19 mouse cellular contexts compared by ENCODE assay signal in the genomic region with DNA sequence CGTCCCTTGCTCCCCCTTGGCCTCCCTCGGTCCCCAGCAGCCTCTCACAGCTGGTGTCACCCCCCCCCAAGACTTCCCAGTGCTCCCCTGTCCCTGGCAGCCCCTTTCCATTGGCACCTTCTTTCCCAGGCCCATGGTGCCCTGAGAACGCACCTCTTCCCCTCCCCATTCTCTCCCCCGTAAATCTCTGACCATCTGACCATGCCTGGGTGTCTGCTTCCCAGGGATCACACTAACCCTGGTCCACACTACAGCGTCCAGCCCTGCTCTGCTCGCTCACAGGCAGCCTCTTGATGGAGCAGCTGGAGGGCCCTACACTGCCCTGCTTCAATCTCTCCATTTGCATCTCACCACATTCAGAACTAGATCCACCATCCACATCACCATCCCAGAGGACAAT. TPM values are rescaled to one million over a fixed set of nuclear protein-coding genes. Genes with fewer than 3 reads are reported as not detected.
DNase-seq lines count a peak whose midpoint lies in the region; ATAC-seq and TF ChIP-seq lines count a peak whose summit lies in the region.
"Had no signal": no experiment of that assay in that cellular context is flagged by ENCODE, and none has a peak within 500 bp of the region (broad histone marks: within the 10 kb centered on the region; RNA-seq: fewer than 3 reads in every experiment).

No protein-coding gene starts in this region.

- H3K9me3 ChIP-seq in kidney, embryonic 15.5 days (replicated peaks) = no peaks in the 10 kb centered on the region
- no peaks in the 10 kb centered on the region for H3K9me3 ChIP-seq in neural tube, embryonic 13.5 days
- H3K9me3 ChIP-seq in neural tube, embryonic 15.5 days (replicated peaks) = no peaks in the 10 kb centered on the region
- H3K9me3 ChIP-seq: midbrain, embryonic 12.5 days had no signal

- peak overlapping the region; percentile 0 for H3K9ac ChIP-seq in heart, adult 2 months (ENCODE audit: low read depth, low read length)
- H3K9ac ChIP-seq in kidney, embryonic 15.5 days = no peak overlapping the region
- H3K9ac ChIP-seq in neural tube, embryonic 13.5 days = peak overlapping the region; percentile 47; the same call in 1 of the 2 replicates
- H3K9ac ChIP-seq in neural tube, embryonic 15.5 days (replicated peaks) = no peak overlapping the region
- H3K9ac ChIP-seq: midbrain, embryonic 12.5 days had no signal

- intact Hi-C loops in heart, adult 2 months (cut with DNase I) = loop anchor here (5.0 kb wide), 1 partner anchor 256 kb away; no protein-coding TSS in a partner anchor

- H3K79me2 ChIP-seq in heart, adult 2 months (replicated peaks; ENCODE audit: control insufficient read depth, insufficient read depth, low read length) = no peaks in the 10 kb centered on the region

- H3K4me3 ChIP-seq in heart, adult 2 months = no peak overlapping the region
- H3K4me3 ChIP-seq in kidney, embryonic 15.5 days (replicated peaks) = no peak overlapping the region
- H3K4me3 ChIP-seq in neural tube, embryonic 13.5 days = no peak overlapping the region
- no peak overlapping the region for H3K4me3 ChIP-seq in neural tube, embryonic 15.5 days (replicated peaks)
- H3K4me3 ChIP-seq: erythroblast, embryonic 14.5 days; midbrain, embryonic 12.5 days had no signal

- H3K36me3 ChIP-seq in heart, adult 2 months (ENCODE audit: control insufficient read depth, insufficient read depth, low read length) = peaks cover 2% of the 10 kb centered on the region; the same call in 1 of the 2 replicates
- H3K36me3 ChIP-seq in kidney, embryonic 15.5 days = peaks cover 85% of the 10 kb centered on the region
- H3K36me3 ChIP-seq in neural tube, embryonic 13.5 days = peaks cover 65% of the 10 kb centered on the region
- peaks cover 18% of the 10 kb centered on the region for H3K36me3 ChIP-seq in neural tube, embryonic 15.5 days

- ATAC-seq in kidney, embryonic 15.5 days (replicated peaks; ENCODE audit: low FRiP score) = no peak
- ATAC-seq in neural tube, embryonic 13.5 days (ENCODE audit: low read depth) = no peak
- no peak for ATAC-seq in neural tube, embryonic 15.5 days (ENCODE audit: low FRiP score)
- ATAC-seq: forebrain, embryonic 14.5 days; hindbrain, embryonic 16.5 days; intestine, embryonic 16.5 days had no signal

- H3K4me2 ChIP-seq in kidney, embryonic 15.5 days = no peak overlapping the region
- no peak overlapping the region for H3K4me2 ChIP-seq in neural tube, embryonic 13.5 days
- H3K4me2 ChIP-seq in neural tube, embryonic 15.5 days = no peak overlapping the region
- H3K4me2 ChIP-seq: midbrain, embryonic 12.5 days had no signal

- no peak for TF ChIP-seq CTCF in heart, adult 2 months (IDR thresholded peaks at IDR 0.05)

- H3K27me3 ChIP-seq in heart, adult 2 months (ENCODE audit: control insufficient read depth, insufficient read depth, low read length) = no peaks in the 10 kb centered on the region
- H3K27me3 ChIP-seq in kidney, embryonic 15.5 days = no peaks in the 10 kb centered on the region
- H3K27me3 ChIP-seq in neural tube, embryonic 13.5 days = no peaks in the 10 kb centered on the region
- no peaks in the 10 kb centered on the region for H3K27me3 ChIP-seq in neural tube, embryonic 15.5 days (replicated peaks)
- H3K27me3 ChIP-seq: midbrain, embryonic 12.5 days had no signal

- no peak for TF ChIP-seq EP300 in heart, adult 2 months (IDR thresholded peaks at IDR 0.05; ENCODE audit: insufficient read depth, low read depth, low read length)

- H3K4me1 ChIP-seq in heart, adult 2 months (ENCODE audit: control insufficient read depth, insufficient read depth, low read length) = peaks cover 14% of the 10 kb centered on the region; the same call in 1 of the 2 replicates
- H3K4me1 ChIP-seq in kidney, embryonic 15.5 days = peaks cover 80% of the 10 kb centered on the region
- H3K4me1 ChIP-seq in neural tube, embryonic 13.5 days (replicated peaks) = peaks cover 47% of the 10 kb centered on the region
- H3K4me1 ChIP-seq in neural tube, embryonic 15.5 days = peaks cover 41% of the 10 kb centered on the region

- H3K27ac ChIP-seq in heart, adult 2 months = peak overlapping the region; percentile 70
- H3K27ac ChIP-seq in kidney, embryonic 15.5 days = 0 out of 2 replicates have a peak overlapping the region, but pooled peaks have one; percentile 13
- no peak overlapping the region for H3K27ac ChIP-seq in neural tube, embryonic 13.5 days (replicated peaks)
- H3K27ac ChIP-seq in neural tube, embryonic 15.5 days (replicated peaks) = no peak overlapping the region
- H3K27ac ChIP-seq: macrophage; midbrain, embryonic 12.5 days had no signal

- DNase-seq in heart, adult 2 months = no peak
- DNase-seq in heart, adult 8-10 months (ENCODE audit: low spot score) = no peak
- DNase-seq in kidney, postnatal 4 days = no peak
- no peak for DNase-seq in cerebellum, adult 9-11 months
- DNase-seq: B cell, adult 2 months; cerebellum, adult 8-10 months; gastrocnemius, postnatal 14 days; liver; right cerebral cortex, adult 18-20 months had no signal

- TF ChIP-seq POLR2A in heart, adult 2 months (IDR thresholded peaks at IDR 0.05; ENCODE audit: insufficient read depth, low read depth, low read length) = no peak

- 63% methylated on average over 6 of the region's 6 CpGs for WGBS in heart, adult 2 months
- WGBS in kidney, embryonic 15.5 days = 71% methylated on average over 6 of the region's 6 CpGs
- 81% methylated on average over 6 of the region's 6 CpGs for WGBS in neural tube, embryonic 13.5 days
- 88% methylated on average over 6 of the region's 6 CpGs for whole genome bisulfite sequencing in neural tube, embryonic 15.5 days

RNA-seq across cellular contexts. Expression of a gene that starts 7.5 kb away (rescaled TPM):
- 10 to 100 TPM; 28.4 to 31.1 TPM for total RNA-seq in heart, adult 2 months (2021)
- 33.2 and 41.7 TPM in 2 replicates for polyA plus RNA-seq in heart, adult 2 months (2012; rRNA removed)
- 10 to 100 TPM; 36.5 to 43.8 (median 37.3) TPM for total RNA-seq in heart, adult 8-10 months (2022)
- polyA plus RNA-seq in kidney, embryonic 15.5 days (2015; fragmentation: Nextera tagmentation; extraction: Ambion mirVana) = 171 and 182 TPM in 2 replicates
- polyA plus RNA-seq in neural tube, embryonic 13.5 days (2015; fragmentation: Nextera tagmentation; extraction: Ambion mirVana) = 100 and 110 TPM in 2 replicates
- 106 and 119 TPM in 2 replicates for polyA plus RNA-seq in neural tube, embryonic 15.5 days (2015; fragmentation: Nextera tagmentation; extraction: Ambion mirVana)

RNA-seq across cellular contexts. Expression of a gene that starts 12.1 kb away (rescaled TPM):
- 100 to 1,000 TPM; 264 to 318 TPM for total RNA-seq in heart, adult 2 months (2021)
- 184 and 264 TPM in 2 replicates for polyA plus RNA-seq in heart, adult 2 months (2012; rRNA removed)
- 100 to 1,000 TPM; 294 to 476 (median 372) TPM for total RNA-seq in heart, adult 8-10 months (2022)
- polyA plus RNA-seq in kidney, embryonic 15.5 days (2015; fragmentation: Nextera tagmentation; extraction: Ambion mirVana) = 67.6 and 73.2 TPM in 2 replicates
- 98.2 and 125 TPM in 2 replicates for polyA plus RNA-seq in neural tube, embryonic 13.5 days (2015; fragmentation: Nextera tagmentation; extraction: Ambion mirVana)
- 111 and 116 TPM in 2 replicates for polyA plus RNA-seq in neural tube, embryonic 15.5 days (2015; fragmentation: Nextera tagmentation; extraction: Ambion mirVana)

RNA-seq across cellular contexts. Expression of a gene that starts 18.5 kb away (rescaled TPM):
- total RNA-seq in heart, adult 2 months (2021) = 1 to 10 TPM; 4.4 to 5.2 TPM
- polyA plus RNA-seq in heart, adult 2 months (2012; rRNA removed) = 10.7 and 11.2 TPM in 2 replicates
- total RNA-seq in heart, adult 8-10 months (2022) = 1 to 10 TPM; 3.2 to 9.5 (median 4.4) TPM
- 7.8 and 9.4 TPM in 2 replicates for polyA plus RNA-seq in kidney, embryonic 15.5 days (2015; fragmentation: Nextera tagmentation; extraction: Ambion mirVana)
- 21.6 and 23.4 TPM in 2 replicates for polyA plus RNA-seq in neural tube, embryonic 13.5 days (2015; fragmentation: Nextera tagmentation; extraction: Ambion mirVana)
- polyA plus RNA-seq in neural tube, embryonic 15.5 days (2015; fragmentation: Nextera tagmentation; extraction: Ambion mirVana) = 56.0 and 61.2 TPM in 2 replicates
- total RNA-seq: monocyte, adult 5-6 weeks had no signal
- polyA plus RNA-seq: macrophage had no signal

Comparison
In these comparisons a context has a peak if more than half of its experiments do, and no peak if none do; other contexts are left out.
1. H3K9ac ChIP-seq: peak in heart, adult 2 months (single experiment) and neural tube, embryonic 13.5 days (single experiment); none in kidney, embryonic 15.5 days (single experiment) and neural tube, embryonic 15.5 days (single experiment).
2. H3K27ac ChIP-seq: peak in heart, adult 2 months (single experiment) and kidney, embryonic 15.5 days (single experiment); none in neural tube, embryonic 13.5 days (single experiment) and neural tube, embryonic 15.5 days (single experiment).